Mouse (Mus musculus) adrenal gland, adult (tissue): Measurements from ENCODE around the gene Zbp1.

ENCODE experiments used
- DNase-seq, 2 experiments: peaks; one replicate each; pipeline ENCODE4 v3.0.0; 2022 to 2023; ENCODE audit warnings: low spot score in 1 of 2; ENCODE audit not compliant: inconsistent age in 2 of 2

The Zbp1 gene

GRCm38 (mm10) chr2:173247911-173248310 is 29.2 kb upstream of the Zbp1 start:
- DNase-seq: no peak

- no peak for DNase-seq
These were observed 28.5 kb upstream of the Zbp1 start for GRCm38 (mm10) chr2:173247197-173247596.

- DNase-seq: no peak
These were observed 28.0 kb upstream of the Zbp1 start for GRCm38 (mm10) chr2:173246688-173247087.

GRCm38 (mm10) chr2:173245258-173245657 is 26.5 kb upstream of the Zbp1 start:
- no peak for DNase-seq

GRCm38 (mm10) chr2:173244108-173244507 is 25.4 kb upstream of the Zbp1 start:
- no peak for DNase-seq

GRCm38 (mm10) chr2:173243616-173244015 is 24.9 kb upstream of the Zbp1 start:
- no peak for DNase-seq

- DNase-seq: no peak
These were observed 24.2 kb upstream of the Zbp1 start for GRCm38 (mm10) chr2:173242874-173243273.

GRCm38 (mm10) chr2:173240738-173241137 is 22.0 kb upstream of the Zbp1 start:
- DNase-seq: no peak

GRCm38 (mm10) chr2:173238522-173238921 is 19.8 kb upstream of the Zbp1 start:
- DNase-seq: no peak

GRCm38 (mm10) chr2:173235435-173236332 is 17.0 kb upstream of the Zbp1 start:
- no peak for DNase-seq

GRCm38 (mm10) chr2:173232766-173233099 is 14.0 kb upstream of the Zbp1 start:
- DNase-seq: no peak

- no peak for DNase-seq
These were observed 13.5 kb upstream of the Zbp1 start for GRCm38 (mm10) chr2:173232065-173232765.

- DNase-seq: peak; percentile 85 to 97
These were observed 11.0 kb upstream of the Zbp1 start for GRCm38 (mm10) chr2:173229578-173230224.

- no peak for DNase-seq
These were observed 9.8 kb upstream of the Zbp1 start for GRCm38 (mm10) chr2:173228567-173228966.

- DNase-seq: no peak
These were observed 8.1 kb upstream of the Zbp1 start for GRCm38 (mm10) chr2:173226792-173227191.

- no peak for DNase-seq
These were observed 7.2 kb upstream of the Zbp1 start for GRCm38 (mm10) chr2:173225906-173226305.

GRCm38 (mm10) chr2:173224832-173225231 is 6.1 kb upstream of the Zbp1 start:
- DNase-seq: no peak

GRCm38 (mm10) chr2:173224097-173224496 is 5.4 kb upstream of the Zbp1 start:
- DNase-seq: no peak

GRCm38 (mm10) chr2:173223496-173223895 is 4.8 kb upstream of the Zbp1 start:
- DNase-seq: no peak

GRCm38 (mm10) chr2:173220754-173221153 is 2.0 kb upstream of the Zbp1 start:
- DNase-seq: no peak

GRCm38 (mm10) chr2:173219256-173219954 is 682 bp upstream of the Zbp1 start:
- DNase-seq: peak; percentile 23 to 66
